Mouse (Mus musculus) lung, postnatal 0 days (tissue): ENCODE results near the gene Slc12a7. TPM values are rescaled to one million over a fixed set of nuclear protein-coding genes. Genes with fewer than 3 reads are reported as not detected.

Experiments used
- ATAC-seq: fragments of 200-750 bp; cut with Nextera tagmentation; 2 replicates; pipeline ENCODE4 v1.8.0; 2017; ENCODE audit warnings: moderate library complexity
- DNase-seq: peaks from one replicate; pipeline ENCODE4 v3.0.0-alpha.2; 2016; ENCODE audit warnings: low spot score
- H3K27ac ChIP-seq: fragments of 300-500 bp; sonication (generic); 2 replicates; pipeline ENCODE4 v1.5.1; 2014; ENCODE audit warnings: antibody characterized with exemption, mild to moderate bottlenecking, low read length, mixed read lengths
- H3K27me3 ChIP-seq: fragments of 300-500 bp; sonication (generic); replicated peaks from 2 replicates; pipeline ENCODE4 v1.6.1; 2014; ENCODE audit warnings: low read length, mixed read lengths; ENCODE audit not compliant: insufficient read depth
- H3K36me3 ChIP-seq: fragments of 300-500 bp; sonication (generic); 2 replicates; pipeline ENCODE4 v1.6.1; 2014; ENCODE audit warnings: low read length, mixed read lengths; ENCODE audit not compliant: insufficient read depth
- H3K4me1 ChIP-seq: fragments of 300-500 bp; sonication (generic); 2 replicates; pipeline ENCODE4 v1.6.1; 2014; ENCODE audit warnings: antibody characterized with exemption, low read depth, low read length, mixed read lengths; ENCODE audit not compliant: insufficient read depth
- H3K4me2 ChIP-seq: fragments of 300-500 bp; sonication (generic); replicated peaks from 2 replicates; pipeline ENCODE4 v1.6.1; 2014; ENCODE audit warnings: low read depth, mild to moderate bottlenecking, low read length, moderate library complexity, mixed read lengths
- H3K4me3 ChIP-seq: fragments of 300-500 bp; sonication (generic); 2 replicates; pipeline ENCODE4 v1.5.1; 2014; ENCODE audit warnings: low read depth, low read length
- H3K9ac ChIP-seq: fragments of 300-500 bp; sonication (generic); replicated peaks from 2 replicates; pipeline ENCODE4 v1.6.1; 2014; ENCODE audit warnings: low read depth, mild to moderate bottlenecking
- H3K9me3 ChIP-seq: fragments of 300-500 bp; sonication (generic); 2 replicates; pipeline ENCODE4 v1.6.1; 2016; ENCODE audit warnings: low read length, mixed read lengths
- CTCF ChIP-seq: IDR thresholded peaks from 2 replicates; pipeline ENCODE4 v1.5.1; 2016; ENCODE audit warnings: antibody characterized with exemption, mild to moderate bottlenecking
- EP300 ChIP-seq: IDR thresholded peaks from 2 replicates; pipeline ENCODE4 v1.6.1; 2016; ENCODE audit warnings: antibody characterized with exemption, mild to moderate bottlenecking, control low read depth
- WGBS: fragments of 180-500 bp; shearing (Covaris S2); extraction: QIAGEN DNeasy Blood & Tissue Kit; methylation state at CpG from one replicate; pipeline ENCODE4 v1.1.7; 2014; 5-methylcytosine and 5-hydroxymethylcytosine counted together
- polyA plus RNA-seq: library from polyadenylated mRNA; unstranded; fragments of >200 nt; fragmentation: Nextera tagmentation; extraction: Ambion mirVana; gene quantifications from 2 replicates; pipeline ENCODE4 v1.2.1, GENCODE M21; 2015

The Slc12a7 gene
- polyA plus RNA-seq, 1 experiment from 2014 or later: 10.5 TPM

DNA sequence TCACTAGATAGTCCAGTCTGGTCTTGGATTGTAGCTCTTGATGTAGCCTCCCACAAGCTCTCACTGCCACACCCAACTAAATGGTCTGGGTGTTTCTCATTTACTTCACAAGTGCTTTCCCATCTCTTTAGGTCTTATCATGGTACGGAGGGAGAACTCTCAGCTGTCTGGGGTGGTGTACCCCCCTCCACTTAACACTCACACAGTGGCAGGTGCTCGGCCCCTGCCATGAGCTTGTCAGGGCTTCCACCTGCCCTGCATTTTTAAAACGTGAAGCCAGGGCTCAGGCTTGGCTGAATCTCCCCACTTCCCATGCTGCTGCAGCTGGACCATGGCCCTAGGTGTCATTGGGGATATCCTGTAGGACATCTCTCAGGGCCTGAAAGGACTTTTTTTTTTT is 86.0 kb downstream of the Slc12a7 start:
- TF ChIP-seq EP300 (no peak), CTCF (no peak)
- H3K27me3 ChIP-seq: no peaks in the 10 kb centered on the region
- no peak overlapping the region for H3K27ac ChIP-seq
- no peaks in the 10 kb centered on the region for H3K9me3 ChIP-seq
- DNase-seq (no peak), ATAC-seq (no peak)
- H3K4me1 ChIP-seq: no peaks in the 10 kb centered on the region
- WGBS: 59% methylated on average over 3 of the region's 3 CpGs
- H3K36me3 ChIP-seq: no peaks in the 10 kb centered on the region
- H3K4me3 ChIP-seq: no peak overlapping the region
- no peak overlapping the region for H3K9ac ChIP-seq
- H3K4me2 ChIP-seq: no peak overlapping the region

DNA sequence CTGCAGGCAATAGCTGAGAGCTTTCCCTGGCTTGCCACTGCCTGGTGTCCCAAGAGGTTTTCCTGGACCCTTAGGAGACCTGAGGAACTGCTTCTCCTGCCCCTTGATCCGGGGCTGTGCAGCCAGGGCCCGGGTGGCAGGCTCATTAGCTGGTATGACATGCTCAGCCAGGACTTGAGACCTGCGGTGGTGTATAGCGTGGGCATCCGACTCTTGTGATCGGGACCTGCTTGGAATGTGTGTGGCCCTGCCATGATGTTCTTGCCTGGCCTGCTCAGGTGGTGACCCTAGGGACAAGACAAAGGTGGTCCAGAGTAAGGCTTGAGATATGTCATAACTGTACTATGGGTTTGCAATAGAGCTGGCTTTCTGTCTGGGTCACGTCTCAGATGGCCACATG is 88.4 kb downstream of the Slc12a7 start:
- Histone ChIP-seq H3K9ac (no peak overlapping the region), H3K36me3 (no peaks in the 10 kb centered on the region), H3K4me2 (no peak overlapping the region), H3K9me3 (no peaks in the 10 kb centered on the region), H3K4me1 (no peaks in the 10 kb centered on the region), H3K4me3 (no peak overlapping the region), H3K27ac (no peak overlapping the region), H3K27me3 (no peaks in the 10 kb centered on the region)
- ATAC-seq (no peak), DNase-seq (no peak)
- no peak for TF ChIP-seq CTCF
- TF ChIP-seq EP300: no peak
- WGBS: 90% methylated on average over 7 of the region's 7 CpGs

DNA sequence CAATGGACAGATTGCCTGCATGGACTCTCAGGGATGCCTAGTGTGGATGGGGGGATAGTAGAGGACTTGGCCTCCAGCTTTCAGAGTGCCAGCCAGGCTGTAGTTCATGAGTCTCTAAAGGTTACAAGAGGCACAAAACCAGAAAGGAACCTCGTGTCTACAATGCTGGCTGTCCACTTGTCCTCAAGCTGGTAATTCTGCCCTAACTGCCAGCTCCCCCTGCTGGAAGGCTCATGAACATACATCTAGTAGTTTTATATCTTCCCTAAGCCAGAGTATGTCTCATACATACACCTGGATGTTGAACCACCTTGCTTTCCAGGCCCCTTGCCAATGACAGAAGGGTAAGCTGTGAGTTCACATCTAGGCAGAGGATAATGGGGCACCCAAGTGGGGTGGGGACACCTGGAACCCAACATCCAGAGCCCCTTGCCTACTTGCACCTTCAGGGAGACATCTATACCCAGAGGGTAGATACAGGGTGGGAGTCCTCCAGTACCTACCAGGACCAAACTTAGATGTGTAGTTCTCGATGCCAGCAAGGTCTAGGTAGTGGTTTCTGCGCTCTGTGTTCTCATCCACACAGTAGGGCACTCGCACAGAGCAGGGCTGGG is 89.4 kb downstream of the Slc12a7 start:
- DNase-seq (peak; percentile 77), ATAC-seq (peak; percentile 46; the same call in 1 of the 2 replicates)
- no peak overlapping the region for H3K9ac ChIP-seq
- H3K4me3 ChIP-seq: no peak overlapping the region
- H3K4me1 ChIP-seq: no peaks in the 10 kb centered on the region
- no peak for TF ChIP-seq EP300
- peak; percentile 94 for TF ChIP-seq CTCF
- H3K9me3 ChIP-seq: no peaks in the 10 kb centered on the region
- no peaks in the 10 kb centered on the region for H3K36me3 ChIP-seq
- WGBS: 56% methylated on average over 4 of the region's 4 CpGs
- H3K27me3 ChIP-seq: no peaks in the 10 kb centered on the region
- no peak overlapping the region for H3K27ac ChIP-seq
- H3K4me2 ChIP-seq: no peak overlapping the region

DNA sequence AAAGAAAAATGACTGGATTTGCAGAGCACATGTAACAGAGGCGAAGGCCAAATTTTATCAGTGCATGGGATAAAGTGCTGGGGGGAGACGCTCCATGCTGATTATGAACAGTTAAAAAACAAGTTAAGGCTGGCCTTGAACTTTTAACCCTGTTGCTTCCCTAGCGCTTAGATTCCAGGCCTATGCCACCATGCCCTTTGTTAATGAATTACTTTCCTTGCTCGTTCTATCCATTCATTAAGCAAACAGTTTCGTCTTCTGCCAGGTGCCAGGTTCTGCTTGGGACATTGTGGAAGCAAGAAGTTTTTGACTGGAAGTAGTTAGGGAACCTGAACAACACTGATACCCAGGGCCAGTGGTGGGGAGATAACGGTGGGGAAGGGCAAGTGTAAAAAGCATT is 90.8 kb downstream of the Slc12a7 start:
- H3K4me2 ChIP-seq: no peak overlapping the region
- no peak for ATAC-seq
- H3K36me3 ChIP-seq: no peaks in the 10 kb centered on the region
- DNase-seq: no peak
- TF ChIP-seq CTCF (no peak), EP300 (no peak)
- no peaks in the 10 kb centered on the region for H3K27me3 ChIP-seq
- 61% methylated on average over 6 of the region's 6 CpGs for WGBS
- no peak overlapping the region for H3K4me3 ChIP-seq
- no peaks in the 10 kb centered on the region for H3K4me1 ChIP-seq
- H3K9ac ChIP-seq: no peak overlapping the region
- no peak overlapping the region for H3K27ac ChIP-seq
- no peaks in the 10 kb centered on the region for H3K9me3 ChIP-seq

DNA sequence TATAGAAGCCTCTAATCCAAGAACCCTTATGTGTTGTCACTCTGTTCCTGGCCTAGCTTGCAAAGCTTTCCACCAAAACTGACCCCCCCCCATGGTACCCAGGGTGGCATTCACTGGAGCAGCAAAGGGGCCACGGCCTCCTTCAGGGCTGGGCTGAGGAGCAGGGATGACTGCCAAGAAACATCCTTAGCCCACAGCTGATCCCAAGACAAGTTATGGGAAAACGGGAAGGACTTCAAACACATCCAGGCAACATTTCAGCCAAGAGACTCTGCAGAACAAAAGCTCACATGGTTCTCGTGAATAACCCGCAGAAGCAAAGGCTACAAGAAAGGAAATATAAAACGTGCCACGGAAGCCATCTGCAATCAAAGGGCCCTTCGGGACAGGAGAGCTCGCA is 94.3 kb downstream of the Slc12a7 start:
- H3K4me3 ChIP-seq: no peak overlapping the region
- H3K9ac ChIP-seq: no peak overlapping the region
- 56% methylated on average over 8 of the region's 8 CpGs for WGBS
- ATAC-seq: no peak; the same call in 1 of the 2 replicates
- no peak overlapping the region for H3K27ac ChIP-seq
- no peaks in the 10 kb centered on the region for H3K27me3 ChIP-seq
- H3K36me3 ChIP-seq: no peaks in the 10 kb centered on the region
- TF ChIP-seq CTCF (no peak), EP300 (no peak)
- no peaks in the 10 kb centered on the region for H3K9me3 ChIP-seq
- H3K4me1 ChIP-seq: no peaks in the 10 kb centered on the region
- H3K4me2 ChIP-seq: no peak overlapping the region
- DNase-seq: peak; percentile 4

DNA sequence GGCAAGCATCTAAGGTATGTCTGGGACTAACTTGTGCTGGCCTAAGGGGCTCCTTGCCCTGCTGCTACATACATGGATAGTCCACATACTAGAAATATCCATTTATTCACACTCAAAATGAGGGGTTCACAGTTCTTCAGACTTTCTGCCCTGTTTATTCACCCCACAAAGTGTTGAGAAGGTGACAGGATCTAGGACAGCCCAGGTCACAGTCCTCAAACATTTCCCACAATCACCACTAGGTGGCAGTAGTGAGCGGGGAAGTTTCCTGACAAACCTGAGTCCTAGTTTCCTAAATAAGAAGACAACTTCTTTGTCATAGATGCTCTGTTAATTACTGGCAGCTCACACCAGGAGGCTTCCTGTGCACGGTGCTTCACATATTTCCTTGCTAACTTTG is 98.6 kb downstream of the Slc12a7 start:
- Histone ChIP-seq H3K4me2 (no peak overlapping the region), H3K4me3 (no peak overlapping the region), H3K27ac (no peak overlapping the region), H3K27me3 (no peaks in the 10 kb centered on the region), H3K36me3 (no peaks in the 10 kb centered on the region), H3K9me3 (no peaks in the 10 kb centered on the region), H3K4me1 (no peaks in the 10 kb centered on the region), H3K9ac (no peak overlapping the region)
- 2% methylated on average over 2 of the region's 2 CpGs for WGBS
- peak; percentile 95 for TF ChIP-seq CTCF
- TF ChIP-seq EP300: no peak
- peak; percentile 43 for ATAC-seq
- peak; percentile 50 for DNase-seq

DNA sequence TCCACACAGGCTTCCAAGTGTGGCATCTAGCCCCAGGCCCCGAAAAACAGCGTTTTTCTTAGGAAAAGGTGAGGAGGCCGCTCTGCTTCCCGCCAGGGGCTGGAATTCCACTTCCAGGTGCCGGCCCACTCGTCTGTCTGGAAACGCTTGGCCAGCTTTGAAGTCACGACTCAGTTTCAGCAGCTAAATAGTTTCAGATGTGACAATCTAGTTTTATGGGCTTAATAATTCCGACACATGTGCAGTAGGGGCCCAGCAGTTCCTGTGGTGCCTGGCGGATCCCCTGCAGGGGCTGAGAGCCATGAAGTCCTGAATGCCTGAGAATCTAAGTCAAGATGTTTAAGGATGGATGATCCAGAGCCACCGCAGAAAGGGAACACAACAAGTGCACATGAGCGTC is 100.9 kb downstream of the Slc12a7 start:
- Histone ChIP-seq H3K9me3 (no peaks in the 10 kb centered on the region), H3K27ac (no peak overlapping the region), H3K4me3 (no peak overlapping the region), H3K4me2 (no peak overlapping the region), H3K4me1 (no peaks in the 10 kb centered on the region), H3K27me3 (no peaks in the 10 kb centered on the region), H3K9ac (no peak overlapping the region), H3K36me3 (no peaks in the 10 kb centered on the region)
- DNase-seq (no peak), ATAC-seq (no peak)
- WGBS: 60% methylated on average over 12 of the region's 12 CpGs
- TF ChIP-seq EP300 (no peak), CTCF (no peak)
